Mouse (Mus musculus) MEL (cell line): ENCODE results near the gene Atp8b2. TPM values are rescaled to one million over a fixed set of nuclear protein-coding genes. Genes with fewer than 3 reads are reported as not detected.

ENCODE experiments used
- DNase-seq: peaks from one replicate; pipeline ENCODE4 v3.0.0; 2011; ENCODE audit warnings: low read depth, low spot score
- H3K27ac ChIP-seq: 2 replicates; pipeline ENCODE4 v1.5.1; 2012; ENCODE audit warnings: low read depth, mild to moderate bottlenecking, control low read depth, low read length, moderate library complexity; ENCODE audit not compliant: control insufficient read depth
- H3K27me3 ChIP-seq, 2 experiments: fragments of 150-350 bp in 1 of 2; sonication (generic) in 1 of 2; 2 replicates each; pipeline ENCODE4 v1.6.1; 2012; ENCODE audit warnings: low read length in 2 of 2, mild to moderate bottlenecking in 2 of 2, improper control_type of control experiment in 1 of 2, moderate library complexity in 1 of 2; ENCODE audit not compliant: insufficient read depth in 2 of 2, control insufficient read depth in 1 of 2
- H3K36me3 ChIP-seq, 2 experiments: 2 replicates each; pipeline ENCODE4 v1.6.1; 2012 to 2014; ENCODE audit warnings: low read length in 2 of 2, improper control_type of control experiment in 1 of 2, inconsistent platforms in 1 of 2, mild to moderate bottlenecking in 1 of 2; ENCODE audit not compliant: insufficient read depth in 2 of 2, control insufficient read depth in 1 of 2
- H3K4me1 ChIP-seq, 2 experiments: fragments of 150-350 bp in 1 of 2; sonication (generic) in 1 of 2; 2 replicates each; pipeline ENCODE4 v1.6.1; 2012; ENCODE audit warnings: low read length in 2 of 2, improper control_type of control experiment in 1 of 2, mild to moderate bottlenecking in 1 of 2; ENCODE audit not compliant: insufficient read depth in 2 of 2, control insufficient read depth in 1 of 2
- H3K4me3 ChIP-seq, 2 experiments: fragments of 150-350 bp in 1 of 2; sonication (generic) in 1 of 2; 2 replicates each; pipeline ENCODE4 v1.5.1; 2012; ENCODE audit warnings: low read depth in 2 of 2, low read length in 2 of 2, mild to moderate bottlenecking in 2 of 2, moderate library complexity in 2 of 2, control low read depth in 1 of 2, improper control_type of control experiment in 1 of 2; ENCODE audit not compliant: control insufficient read depth in 1 of 2, insufficient read depth in 1 of 2
- H3K79me2 ChIP-seq: 2 replicates; pipeline ENCODE4 v1.6.1; 2012; ENCODE audit warnings: mild to moderate bottlenecking, low read length, moderate library complexity; ENCODE audit not compliant: control insufficient read depth, poor library complexity, insufficient read depth
- H3K9ac ChIP-seq: 2 replicates; pipeline ENCODE4 v1.6.1; 2012; ENCODE audit warnings: low read depth, mild to moderate bottlenecking, control low read depth, low read length, moderate library complexity; ENCODE audit not compliant: control insufficient read depth, poor library complexity, severe bottlenecking
- H3K9me3 ChIP-seq: fragments of 150-350 bp; sonication (generic); replicated peaks from 2 replicates; pipeline ENCODE4 v1.6.1; 2012; ENCODE audit warnings: mild to moderate bottlenecking, low read length, improper control_type of control experiment, moderate library complexity; ENCODE audit not compliant: insufficient read depth
- BHLHE40 ChIP-seq: IDR thresholded peaks from 2 replicates; pipeline ENCODE4 v1.6.1; 2012; ENCODE audit warnings: low read depth, mild to moderate bottlenecking, inconsistent platforms, low read length, improper control_type of control experiment, borderline replicate concordance
- CHD1 ChIP-seq: IDR thresholded peaks from 2 replicates; pipeline ENCODE4 v1.6.1; 2012; ENCODE audit warnings: low read depth, mild to moderate bottlenecking, inconsistent platforms, low read length, improper control_type of control experiment
- CHD2 ChIP-seq: IDR thresholded peaks from 2 replicates; pipeline ENCODE4 v1.6.1; 2011; ENCODE audit warnings: low read length, improper control_type of control experiment
- ELF1 ChIP-seq: IDR thresholded peaks from 2 replicates; pipeline ENCODE4 v1.6.1; 2014; ENCODE audit warnings: low read depth, mild to moderate bottlenecking, inconsistent platforms, low read length, improper control_type of control experiment, moderate library complexity
- EP300 ChIP-seq, 2 experiments: IDR thresholded peaks; 2 replicates each; pipeline ENCODE4 v1.6.1; 2011; ENCODE audit warnings: improper control_type of control experiment in 2 of 2, low read length in 2 of 2, low read depth in 1 of 2, mild to moderate bottlenecking in 1 of 2
- ETS1 ChIP-seq: IDR thresholded peaks from 2 replicates; pipeline ENCODE4 v1.6.1; 2012; ENCODE audit warnings: low read depth, mild to moderate bottlenecking, inconsistent platforms, low read length, improper control_type of control experiment, moderate library complexity
- GABPA ChIP-seq: IDR thresholded peaks from 2 replicates; pipeline ENCODE4 v1.6.1; 2012; ENCODE audit warnings: low read depth, mild to moderate bottlenecking, inconsistent platforms, low read length, improper control_type of control experiment, moderate library complexity
- GATA1 ChIP-seq: IDR thresholded peaks from 2 replicates; pipeline ENCODE4 v1.6.1; 2011; ENCODE audit warnings: low read depth, low read length, improper control_type of control experiment
- HCFC1 ChIP-seq: IDR thresholded peaks from 2 replicates; pipeline ENCODE4 v1.6.1; 2012; ENCODE audit warnings: low read depth, mild to moderate bottlenecking, inconsistent platforms, low read length, improper control_type of control experiment, moderate library complexity
- JUND ChIP-seq: IDR thresholded peaks from 2 replicates; pipeline ENCODE4 v1.6.1; 2011; ENCODE audit warnings: low read depth, mild to moderate bottlenecking, improper control_type of control experiment, low read length
- KAT2A ChIP-seq: conservative IDR thresholded peaks from 2 replicates; pipeline ENCODE4 v1.6.1; 2012; ENCODE audit warnings: low read depth, low read length, improper control_type of control experiment, inconsistent platforms
- MAFK ChIP-seq: IDR thresholded peaks from 2 replicates; pipeline ENCODE4 v1.6.1; 2011; ENCODE audit warnings: low read depth, mild to moderate bottlenecking, low read length, improper control_type of control experiment, borderline replicate concordance
- MAX ChIP-seq: IDR thresholded peaks from 2 replicates; pipeline ENCODE4 v1.6.1; 2011; ENCODE audit warnings: low read length, improper control_type of control experiment
- MAZ ChIP-seq: IDR thresholded peaks from 2 replicates; pipeline ENCODE4 v1.6.1; 2012; ENCODE audit warnings: low read depth, mild to moderate bottlenecking, inconsistent platforms, low read length, improper control_type of control experiment
- MEF2A ChIP-seq: IDR thresholded peaks from 2 replicates; pipeline ENCODE4 v1.6.1; 2014; ENCODE audit warnings: low read depth, mild to moderate bottlenecking, inconsistent platforms, low read length, improper control_type of control experiment; ENCODE audit not compliant: poor library complexity, insufficient replicate concordance, severe bottlenecking; ENCODE audit errors: extremely low read depth
- MXI1 ChIP-seq: IDR thresholded peaks from 2 replicates; pipeline ENCODE4 v1.6.1; 2011; ENCODE audit warnings: mild to moderate bottlenecking, low read depth, low read length, improper control_type of control experiment
- MYB ChIP-seq: IDR thresholded peaks from 2 replicates; pipeline ENCODE4 v1.6.1; 2011; ENCODE audit warnings: mild to moderate bottlenecking, low read depth, low read length, improper control_type of control experiment
- MYC ChIP-seq: IDR thresholded peaks from 2 replicates; pipeline ENCODE4 v1.6.1; 2011; ENCODE audit warnings: low read depth, mild to moderate bottlenecking, low read length, improper control_type of control experiment, moderate library complexity
- NELFE ChIP-seq: IDR thresholded peaks from 2 replicates; pipeline ENCODE4 v1.6.1; 2011; ENCODE audit warnings: low read depth, low read length, improper control_type of control experiment
- NRF1 ChIP-seq: IDR thresholded peaks from 2 replicates; pipeline ENCODE4 v1.6.1; 2014; ENCODE audit warnings: low read depth, mild to moderate bottlenecking, inconsistent platforms, low read length, improper control_type of control experiment, moderate library complexity; ENCODE audit not compliant: poor library complexity, insufficient read depth, severe bottlenecking
- POLR2A ChIP-seq, 2 experiments: IDR thresholded peaks; 2 replicates each; pipeline ENCODE4 v1.6.1; 2011 to 2012; ENCODE audit warnings: low read length in 2 of 2, mild to moderate bottlenecking in 2 of 2, control low read depth in 1 of 2, improper control_type of control experiment in 1 of 2, low read depth in 1 of 2, moderate library complexity in 1 of 2; ENCODE audit not compliant: control insufficient read depth in 1 of 2, insufficient read depth in 1 of 2, poor library complexity in 1 of 2
- POLR2AphosphoS2 ChIP-seq: IDR thresholded peaks from 2 replicates; pipeline ENCODE4 v1.6.1; 2011; ENCODE audit warnings: low read length, improper control_type of control experiment
- POLR2AphosphoS5 ChIP-seq: IDR thresholded peaks from 2 replicates; pipeline ENCODE4 v1.6.1; 2012; ENCODE audit warnings: low read depth, borderline replicate concordance, mild to moderate bottlenecking, inconsistent platforms, low read length, moderate library complexity, mixed read lengths
- RAD21 ChIP-seq: IDR thresholded peaks from 2 replicates; pipeline ENCODE4 v1.6.1; 2011; ENCODE audit warnings: mild to moderate bottlenecking, low read depth, low read length, improper control_type of control experiment
- RCOR1 ChIP-seq: IDR thresholded peaks from 2 replicates; pipeline ENCODE4 v1.6.1; 2012; ENCODE audit warnings: low read depth, mild to moderate bottlenecking, inconsistent platforms, low read length, improper control_type of control experiment
- SIN3A ChIP-seq: IDR thresholded peaks from 2 replicates; pipeline ENCODE4 v1.6.1; 2012; ENCODE audit warnings: low read length, improper control_type of control experiment, inconsistent platforms
- SMC3 ChIP-seq: IDR thresholded peaks from 2 replicates; pipeline ENCODE4 v1.6.1; 2011; ENCODE audit warnings: low read depth, low read length, improper control_type of control experiment
- TCF12 ChIP-seq: IDR thresholded peaks from 2 replicates; pipeline ENCODE4 v1.6.1; 2014; ENCODE audit warnings: low read depth, mild to moderate bottlenecking, inconsistent platforms, low read length, improper control_type of control experiment, moderate library complexity
- UBTF ChIP-seq: IDR thresholded peaks from 2 replicates; pipeline ENCODE4 v1.6.1; 2012; ENCODE audit warnings: low read depth, mild to moderate bottlenecking, inconsistent platforms, low read length, improper control_type of control experiment, moderate library complexity, borderline replicate concordance; ENCODE audit not compliant: insufficient read depth
- USF1 ChIP-seq: IDR thresholded peaks from 2 replicates; pipeline ENCODE4 v1.6.1; 2014; ENCODE audit warnings: low read depth, mild to moderate bottlenecking, inconsistent platforms, low read length, improper control_type of control experiment, moderate library complexity
- USF2 ChIP-seq, 2 experiments: IDR thresholded peaks; 2 replicates each; pipeline ENCODE4 v1.6.1; 2011 to 2012; ENCODE audit warnings: improper control_type of control experiment in 2 of 2, low read length in 2 of 2, borderline replicate concordance in 1 of 2, inconsistent platforms in 1 of 2, low read depth in 1 of 2, mild to moderate bottlenecking in 1 of 2; ENCODE audit not compliant: insufficient read depth in 1 of 2
- ZC3H11A ChIP-seq: IDR thresholded peaks from 2 replicates; pipeline ENCODE4 v1.6.1; 2012; ENCODE audit warnings: low read depth, mild to moderate bottlenecking, inconsistent platforms, low read length, improper control_type of control experiment
- ZKSCAN1 ChIP-seq: IDR thresholded peaks from 2 replicates; pipeline ENCODE4 v1.6.1; 2012; ENCODE audit warnings: low read depth, mild to moderate bottlenecking, inconsistent platforms, low read length, improper control_type of control experiment, moderate library complexity
- ZMIZ1 ChIP-seq: IDR thresholded peaks from 2 replicates; pipeline ENCODE4 v1.6.1; 2012; ENCODE audit warnings: low read depth, mild to moderate bottlenecking, inconsistent platforms, low read length, improper control_type of control experiment, moderate library complexity
- ZNF384 ChIP-seq: IDR thresholded peaks from 2 replicates; pipeline ENCODE4 v1.6.1; 2012; ENCODE audit warnings: low read depth, mild to moderate bottlenecking, inconsistent platforms, low read length, improper control_type of control experiment
- polyA plus RNA-seq, 2 experiments: library from polyadenylated mRNA; stranded (reverse) in 1 of 2; unstranded in 1 of 2; fragments of >175 nt in 1 of 2; fragments of >200 nt in 1 of 2; gene quantifications; 2 replicates each; pipeline versions ENCODE4 v1.2.1 to v1.2.4; 2012; ENCODE audit warnings: low replicate concordance in 2 of 2, low read depth in 1 of 2; ENCODE audit not compliant: insufficient read length in 2 of 2, insufficient read depth in 1 of 2, missing spikeins in 1 of 2
- total RNA-seq: library from RNA; depleted of rRNA; stranded (reverse); fragments of 300-350 nt; gene quantifications from 2 replicates; pipeline ENCODE4 v1.2.3, GENCODE M21; 2012

Atp8b2 gene
- total and polyA plus RNA-seq, 3 experiments: 27.1 to 44.7 TPM; not detected in 1

DNA sequence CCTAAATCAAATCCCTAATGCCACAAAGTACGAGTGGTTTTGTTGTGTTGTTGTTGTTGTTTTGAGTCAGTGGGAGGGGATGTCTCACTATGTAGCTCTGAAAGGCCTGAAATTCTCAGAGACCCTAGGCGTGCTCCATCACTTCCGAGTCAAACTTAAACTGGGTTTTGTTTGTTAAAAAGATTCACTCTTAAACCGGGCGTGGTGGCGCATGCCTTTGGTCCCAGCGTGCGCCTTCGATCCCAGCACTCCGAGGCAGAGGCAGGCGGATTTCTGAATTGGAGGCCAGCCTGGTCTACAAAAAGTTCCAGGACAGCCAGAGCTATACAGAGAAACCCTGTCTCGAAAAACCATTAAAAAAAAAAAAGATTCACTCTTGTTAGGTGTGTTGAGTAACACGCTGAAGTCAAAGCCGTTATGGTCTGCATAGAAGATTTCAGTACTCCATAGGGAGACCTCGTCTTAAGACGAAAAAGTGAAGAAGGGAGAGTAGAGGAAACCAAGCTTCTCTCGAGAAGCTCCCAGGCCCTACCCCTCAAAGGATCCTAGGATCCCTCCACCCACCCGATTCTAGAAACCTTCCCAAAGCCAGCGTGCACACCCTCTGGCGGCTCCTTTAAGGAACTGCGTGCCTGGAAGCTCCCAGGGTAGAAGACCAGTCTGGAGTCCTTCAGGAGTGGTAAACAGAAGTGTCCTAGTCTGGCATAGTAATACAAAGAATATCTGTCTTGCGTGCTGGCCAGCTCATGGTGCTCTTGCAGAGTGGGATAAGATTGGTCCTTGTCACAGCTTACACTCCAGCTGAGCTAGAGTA lies 825 bp upstream of the Atp8b2 start:
- DNase-seq: peak; percentile 92
- no peaks in the 10 kb centered on the region for H3K27me3 ChIP-seq
- H3K4me1 ChIP-seq: peaks cover 0 to 28% of the 10 kb centered on the region in 2 experiments; a peak in 3 of 4 replicates
- TF ChIP-seq NRF1 (no peak), BHLHE40 (no peak), ZC3H11A (no peak), SIN3A (peak; percentile 36; the same call in 1 of the 2 replicates), ELF1 (no peak), SMC3 (peak; percentile 86), JUND (no peak), MAX (peak; percentile 26), CHD1 (peak; percentile 78), MXI1 (peak; percentile 82), POLR2A (IDR thresholded peaks at IDR 0.05; ENCODE audit: control insufficient read depth in 1 of 2, insufficient read depth in 1 of 2, low read depth in 1 of 2, low read length in 2 of 2, poor library complexity in 1 of 2) (no peak; a peak in 1 of 4 replicates), GATA1 (no peak), GABPA (no peak), ZKSCAN1 (no peak), EP300 (IDR thresholded peaks at IDR 0.05; ENCODE audit: low read depth in 1 of 2, low read length in 2 of 2) (peak; percentile 12 to 22; a peak in 1 of 4 replicates), MYB (no peak), RAD21 (peak; percentile 53), KAT2A (no peak), MEF2A (no peak), MAZ (peak; percentile 60), CHD2 (no peak), TCF12 (no peak), NELFE (no peak), MYC (no peak), POLR2AphosphoS5 (no peak), ZNF384 (no peak; the same call in 1 of the 2 replicates), POLR2AphosphoS2 (no peak), USF1 (0 out of 2 replicates have a peak, but pooled peaks have one; percentile 12), RCOR1 (0 out of 2 replicates have a peak, but pooled peaks have one; percentile 36), USF2 (IDR thresholded peaks at IDR 0.05; ENCODE audit: borderline replicate concordance in 1 of 2, insufficient read depth in 1 of 2, low read depth in 1 of 2, low read length in 2 of 2) (no peak), UBTF (no peak), ZMIZ1 (no peak), HCFC1 (no peak), ETS1 (no peak), MAFK (no peak)

More for the DNA sequence above, 825 bp upstream of the Atp8b2 start:
- H3K27ac ChIP-seq: peak overlapping the region; percentile 44
- peaks cover 0 to 10% of the 10 kb centered on the region in 2 experiments; a peak in 2 of 4 replicates for H3K36me3 ChIP-seq
- peak overlapping the region; percentile 73 to 80 for H3K4me3 ChIP-seq
- peak overlapping the region; percentile 83 for H3K9ac ChIP-seq
- no peaks in the 10 kb centered on the region for H3K9me3 ChIP-seq
- H3K79me2 ChIP-seq: peaks cover 14% of the 10 kb centered on the region
